Mouse (Mus musculus): ENCODE measurements at regions not wholly inside any gene's neighbourhood (a gene's known extent, or its start where the extent isn't known, plus 50 kb on each side); places are given as distances from the start of the nearest gene placed in this dataset.
A peak's percentile ranks its signal among the peaks of the same experiment; 100 is the strongest.

GRCm38 (mm10) chr17:64489769-64490335 is 110.7 kb upstream of the Man2a1 start:
- ATAC-seq = no peak
- H3K9me3 ChIP-seq (ENCODE audit: control insufficient read depth, low read length) = no peaks in the 10 kb centered on the region
- WGBS = 89% methylated on average over 2 of the region's 2 CpGs

GRCm38 (mm10) chr17:64490664-64491063 is 109.9 kb upstream of the Man2a1 start:
- no peak overlapping the region for H3K27ac ChIP-seq (ENCODE audit: low read depth, low read length)
- WGBS = 48% methylated on average over 7 of the region's 7 CpGs
- ATAC-seq = peak; percentile 69; the same call in 1 of the 2 replicates
- H3K36me3 ChIP-seq (ENCODE audit: control insufficient read depth, insufficient read depth, low read length) = no peaks in the 10 kb centered on the region
- no peaks in the 10 kb centered on the region for H3K27me3 ChIP-seq (replicated peaks; ENCODE audit: control insufficient read depth, insufficient read depth, low read length)
- no peak overlapping the region for H3K4me2 ChIP-seq (ENCODE audit: low read length)
- no peak overlapping the region for H3K4me3 ChIP-seq (ENCODE audit: low read length)
- no peak overlapping the region for H3K9ac ChIP-seq (ENCODE audit: low read depth, low read length)
- H3K9me3 ChIP-seq (ENCODE audit: control insufficient read depth, low read length) = no peaks in the 10 kb centered on the region
- no peaks in the 10 kb centered on the region for H3K4me1 ChIP-seq (ENCODE audit: control insufficient read depth, insufficient read depth, low read depth, low read length)

More at GRCm38 (mm10) chr17:64489769-64490335, 110.7 kb upstream of the Man2a1 start:
- no peak overlapping the region for H3K9ac ChIP-seq (ENCODE audit: low read depth, low read length)
- no peaks in the 10 kb centered on the region for H3K27me3 ChIP-seq (replicated peaks; ENCODE audit: control insufficient read depth, insufficient read depth, low read length)
- H3K4me3 ChIP-seq (ENCODE audit: low read length) = no peak overlapping the region
- H3K27ac ChIP-seq (ENCODE audit: low read depth, low read length) = no peak overlapping the region
- H3K4me1 ChIP-seq (ENCODE audit: control insufficient read depth, insufficient read depth, low read depth, low read length) = no peaks in the 10 kb centered on the region
- H3K4me2 ChIP-seq (ENCODE audit: low read length) = no peak overlapping the region
- H3K36me3 ChIP-seq (ENCODE audit: control insufficient read depth, insufficient read depth, low read length) = no peaks in the 10 kb centered on the region

- no peaks in the 10 kb centered on the region for H3K4me1 ChIP-seq (ENCODE audit: control insufficient read depth, insufficient read depth, low read depth, low read length)
- H3K4me3 ChIP-seq (ENCODE audit: low read length) = no peak overlapping the region
- WGBS = 64% methylated on average over 8 of the region's 10 CpGs
- H3K36me3 ChIP-seq (ENCODE audit: control insufficient read depth, insufficient read depth, low read length) = no peaks in the 10 kb centered on the region
- no peak for ATAC-seq
- H3K9me3 ChIP-seq (ENCODE audit: control insufficient read depth, low read length) = no peaks in the 10 kb centered on the region
- H3K4me2 ChIP-seq (ENCODE audit: low read length) = no peak overlapping the region
- H3K27me3 ChIP-seq (replicated peaks; ENCODE audit: control insufficient read depth, insufficient read depth, low read length) = no peaks in the 10 kb centered on the region
- no peak overlapping the region for H3K27ac ChIP-seq (ENCODE audit: low read depth, low read length)
- H3K9ac ChIP-seq (ENCODE audit: low read depth, low read length) = no peak overlapping the region
These were observed 108.6 kb upstream of the Man2a1 start for GRCm38 (mm10) chr17:64491922-64492353.

GRCm38 (mm10) chr17:64492614-64493269 is 107.8 kb upstream of the Man2a1 start:
- H3K27ac ChIP-seq (ENCODE audit: low read depth, low read length) = no peak overlapping the region
- WGBS = 53% methylated on average over 6 of the region's 9 CpGs
- no peaks in the 10 kb centered on the region for H3K9me3 ChIP-seq (ENCODE audit: control insufficient read depth, low read length)
- no peaks in the 10 kb centered on the region for H3K36me3 ChIP-seq (ENCODE audit: control insufficient read depth, insufficient read depth, low read length)
- no peak overlapping the region for H3K4me3 ChIP-seq (ENCODE audit: low read length)
- H3K9ac ChIP-seq (ENCODE audit: low read depth, low read length) = no peak overlapping the region
- H3K27me3 ChIP-seq (replicated peaks; ENCODE audit: control insufficient read depth, insufficient read depth, low read length) = no peaks in the 10 kb centered on the region
- no peak overlapping the region for H3K4me2 ChIP-seq (ENCODE audit: low read length)
- no peak for ATAC-seq
- H3K4me1 ChIP-seq (ENCODE audit: control insufficient read depth, insufficient read depth, low read depth, low read length) = no peaks in the 10 kb centered on the region

GRCm38 (mm10) chr17:64499281-64499997 is 101.1 kb upstream of the Man2a1 start:
- Histone ChIP-seq H3K4me1 (ENCODE audit: control insufficient read depth, insufficient read depth, low read depth, low read length) (no peaks in the 10 kb centered on the region), H3K9ac (ENCODE audit: low read depth, low read length) (no peak overlapping the region), H3K27ac (ENCODE audit: low read depth, low read length) (no peak overlapping the region), H3K4me2 (ENCODE audit: low read length) (no peak overlapping the region), H3K4me3 (ENCODE audit: low read length) (no peak overlapping the region), H3K27me3 (replicated peaks; ENCODE audit: control insufficient read depth, insufficient read depth, low read length) (no peaks in the 10 kb centered on the region), H3K9me3 (ENCODE audit: control insufficient read depth, low read length) (no peaks in the 10 kb centered on the region), H3K36me3 (ENCODE audit: control insufficient read depth, insufficient read depth, low read length) (no peaks in the 10 kb centered on the region)
- ATAC-seq = no peak
- 58% methylated on average over 15 of the region's 15 CpGs for WGBS

- Histone ChIP-seq H3K27ac (ENCODE audit: low read depth, low read length) (no peak overlapping the region), H3K9me3 (ENCODE audit: control insufficient read depth, low read length) (no peaks in the 10 kb centered on the region), H3K36me3 (ENCODE audit: control insufficient read depth, insufficient read depth, low read length) (no peaks in the 10 kb centered on the region), H3K9ac (ENCODE audit: low read depth, low read length) (no peak overlapping the region), H3K4me3 (ENCODE audit: low read length) (no peak overlapping the region), H3K27me3 (replicated peaks; ENCODE audit: control insufficient read depth, insufficient read depth, low read length) (no peaks in the 10 kb centered on the region), H3K4me1 (ENCODE audit: control insufficient read depth, insufficient read depth, low read depth, low read length) (no peaks in the 10 kb centered on the region), H3K4me2 (ENCODE audit: low read length) (no peak overlapping the region)
- no peak for ATAC-seq
- 94% methylated on average over 2 of the region's 2 CpGs for WGBS
These were observed 98.2 kb upstream of the Man2a1 start for GRCm38 (mm10) chr17:64502376-64502775.

- no peaks in the 10 kb centered on the region for H3K27me3 ChIP-seq (replicated peaks; ENCODE audit: control insufficient read depth, insufficient read depth, low read length)
- no peak overlapping the region for H3K9ac ChIP-seq (ENCODE audit: low read depth, low read length)
- H3K4me2 ChIP-seq (ENCODE audit: low read length) = no peak overlapping the region
- WGBS = 87% methylated on average over 2 of the region's 2 CpGs
- no peaks in the 10 kb centered on the region for H3K36me3 ChIP-seq (ENCODE audit: control insufficient read depth, insufficient read depth, low read length)
- ATAC-seq = no peak
- H3K4me3 ChIP-seq (ENCODE audit: low read length) = no peak overlapping the region
- H3K27ac ChIP-seq (ENCODE audit: low read depth, low read length) = no peak overlapping the region
- no peaks in the 10 kb centered on the region for H3K4me1 ChIP-seq (ENCODE audit: control insufficient read depth, insufficient read depth, low read depth, low read length)
- H3K9me3 ChIP-seq (ENCODE audit: control insufficient read depth, low read length) = no peaks in the 10 kb centered on the region
These were observed 94.6 kb upstream of the Man2a1 start for GRCm38 (mm10) chr17:64505956-64506355.

- Histone ChIP-seq H3K4me1 (ENCODE audit: control insufficient read depth, insufficient read depth, low read depth, low read length) (no peaks in the 10 kb centered on the region), H3K27me3 (replicated peaks; ENCODE audit: control insufficient read depth, insufficient read depth, low read length) (no peaks in the 10 kb centered on the region), H3K27ac (ENCODE audit: low read depth, low read length) (no peak overlapping the region), H3K36me3 (ENCODE audit: control insufficient read depth, insufficient read depth, low read length) (no peaks in the 10 kb centered on the region), H3K4me3 (ENCODE audit: low read length) (no peak overlapping the region), H3K9me3 (ENCODE audit: control insufficient read depth, low read length) (no peaks in the 10 kb centered on the region), H3K4me2 (ENCODE audit: low read length) (no peak overlapping the region), H3K9ac (ENCODE audit: low read depth, low read length) (no peak overlapping the region)
- WGBS = 62% methylated on average over 3 of the region's 3 CpGs
- ATAC-seq = no peak; the same call in 1 of the 2 replicates
These were observed 89.3 kb upstream of the Man2a1 start for GRCm38 (mm10) chr17:64511139-64511779.

- H3K9me3 ChIP-seq (ENCODE audit: control insufficient read depth, low read length) = no peaks in the 10 kb centered on the region
- WGBS = 73% methylated on average over 8 of the region's 8 CpGs
These were observed 78.3 kb upstream of the Man2a1 start for GRCm38 (mm10) chr17:64522213-64522612.

More at GRCm38 (mm10) chr17:64522213-64522612, 78.3 kb upstream of the Man2a1 start:
- Histone ChIP-seq H3K36me3 (ENCODE audit: control insufficient read depth, insufficient read depth, low read length) (no peaks in the 10 kb centered on the region), H3K9ac (ENCODE audit: low read depth, low read length) (no peak overlapping the region), H3K4me2 (ENCODE audit: low read length) (no peak overlapping the region), H3K27me3 (replicated peaks; ENCODE audit: control insufficient read depth, insufficient read depth, low read length) (no peaks in the 10 kb centered on the region), H3K4me3 (ENCODE audit: low read length) (no peak overlapping the region), H3K27ac (ENCODE audit: low read depth, low read length) (no peak overlapping the region), H3K4me1 (ENCODE audit: control insufficient read depth, insufficient read depth, low read depth, low read length) (no peaks in the 10 kb centered on the region)
- no peak for ATAC-seq

Measured in hindbrain, embryonic 16.5 days (tissue).